Mouse (Mus musculus) granulocyte monocyte progenitor cell, adult 5-6 weeks (primary cell): ENCODE data around the gene Polrmt. TPM values are rescaled to one million over a fixed set of nuclear protein-coding genes. Genes with fewer than 3 reads are reported as not detected.

Source experiments
- ATAC-seq: replicated peaks from 2 replicates; pipeline ENCODE4 v1.8.0; 2016; ENCODE audit warnings: mild to moderate bottlenecking, moderate TSS enrichment, inconsistent platforms; ENCODE audit not compliant: poor library complexity, severe bottlenecking
- total RNA-seq, 2 experiments: library from RNA; stranded (forward) in 1 of 2; stranded (reverse) in 1 of 2; fragments of 200-712, 200-1000 nt in 1 of 2; fragments of >200 nt in 1 of 2; fragmentation: Nextera tagmentation in 1 of 2; gene quantifications; 2 replicates each; pipeline ENCODE4 v1.2.3; 2014 to 2017

Polrmt gene
- total RNA-seq, 2 experiments from 2014 or later = 12.7 to 56.2 TPM

- ATAC-seq = no peak
These were observed 970 bp downstream of the Polrmt start for GRCm38 (mm10) chr10:79745411-79745810.

GRCm38 (mm10) chr10:79743650-79744365, 2.6 kb downstream of the Polrmt start:
- ATAC-seq = no peak

GRCm38 (mm10) chr10:79743161-79743560, 3.2 kb downstream of the Polrmt start:
- no peak for ATAC-seq

- no peak for ATAC-seq
These were observed 5.5 kb downstream of the Polrmt start for GRCm38 (mm10) chr10:79740863-79741262.

GRCm38 (mm10) chr10:79739234-79739633, 7.1 kb downstream of the Polrmt start:
- ATAC-seq = no peak

GRCm38 (mm10) chr10:79738259-79738658, 8.1 kb downstream of the Polrmt start:
- ATAC-seq = peak; percentile 62

- no peak for ATAC-seq
These were observed 9.7 kb downstream of the Polrmt start for GRCm38 (mm10) chr10:79736706-79737105.

- ATAC-seq = no peak
These were observed 11.0 kb downstream of the Polrmt start for GRCm38 (mm10) chr10:79735361-79735760.

- ATAC-seq = no peak
These were observed 12.5 kb downstream of the Polrmt start for GRCm38 (mm10) chr10:79733847-79734246.

GRCm38 (mm10) chr10:79732500-79732899, 13.9 kb downstream of the Polrmt start:
- ATAC-seq = no peak

- ATAC-seq = no peak
These were observed 16.9 kb downstream of the Polrmt start for GRCm38 (mm10) chr10:79729357-79729965.

- ATAC-seq = 0 out of 2 replicates have a peak, but pooled peaks have one; percentile 9
These were observed 17.8 kb downstream of the Polrmt start for GRCm38 (mm10) chr10:79728323-79729249.

- ATAC-seq = peak; percentile 82
These were observed 20.3 kb downstream of the Polrmt start for GRCm38 (mm10) chr10:79726090-79726489.

GRCm38 (mm10) chr10:79723692-79724091, 22.7 kb downstream of the Polrmt start:
- no peak for ATAC-seq

GRCm38 (mm10) chr10:79723047-79723446, 23.3 kb downstream of the Polrmt start:
- ATAC-seq = no peak

GRCm38 (mm10) chr10:79721089-79721488, 25.3 kb downstream of the Polrmt start:
- no peak for ATAC-seq

- ATAC-seq = peak; percentile 55; the same call in 1 of the 2 replicates
These were observed 28.6 kb downstream of the Polrmt start for GRCm38 (mm10) chr10:79717640-79718357.

- ATAC-seq = no peak
These were observed 29.4 kb downstream of the Polrmt start for GRCm38 (mm10) chr10:79716988-79717355.

- ATAC-seq = no peak
These were observed 30.0 kb downstream of the Polrmt start, which contains the start of gene Hcn2 for GRCm38 (mm10) chr10:79716254-79716987. TSS of gene Hcn2 (plus strand) at chr10:79716634.
